Comparison of ENCODE assay signal across 8 mouse cellular contexts in genomic region chr17:9775668-9776151, GRCm38 (mm10).
DNase-seq lines count a peak whose midpoint lies in the region; ATAC-seq lines count a peak whose summit lies in the region.

No protein-coding gene starts in this region.

- no peaks in the 10 kb centered on the region for H3K9me3 ChIP-seq in lung, embryonic 15.5 days
- H3K9me3 ChIP-seq in forebrain, embryonic 12.5 days: no peaks in the 10 kb centered on the region
- H3K9me3 ChIP-seq in hindbrain, embryonic 10.5 days: peaks cover 4% of the 10 kb centered on the region; the same call in 1 of the 2 replicates
- H3K9me3 ChIP-seq in midbrain, embryonic 13.5 days: no peaks in the 10 kb centered on the region

- no peak overlapping the region for H3K4me2 ChIP-seq in lung, embryonic 15.5 days
- H3K4me2 ChIP-seq in forebrain, embryonic 12.5 days: 0 out of 2 replicates have a peak overlapping the region, but pooled peaks have one; percentile 13
- H3K4me2 ChIP-seq in midbrain, embryonic 13.5 days (replicated peaks): no peak overlapping the region

- no peak for DNase-seq in lung, postnatal 36 days
- peak; percentile 69 for DNase-seq in hindbrain, embryonic 10.5 days (ENCODE audit: low spot score)
- DNase-seq in lung, postnatal 10 days: no peak
- no peak for DNase-seq in adrenal gland, adult 18-20 months (ENCODE audit: low spot score in 2 of 2)

- H3K27ac ChIP-seq in lung, embryonic 15.5 days: peak overlapping the region; percentile 49
- H3K27ac ChIP-seq in forebrain, embryonic 12.5 days: peak overlapping the region; percentile 90
- peak overlapping the region; percentile 88 for H3K27ac ChIP-seq in hindbrain, embryonic 10.5 days
- H3K27ac ChIP-seq in midbrain, embryonic 13.5 days: peak overlapping the region; percentile 81

- no peak overlapping the region for H3K9ac ChIP-seq in lung, embryonic 15.5 days
- H3K9ac ChIP-seq in forebrain, embryonic 12.5 days: no peak overlapping the region
- no peak overlapping the region for H3K9ac ChIP-seq in midbrain, embryonic 13.5 days (replicated peaks)

- H3K4me3 ChIP-seq in lung, embryonic 15.5 days: no peak overlapping the region
- no peak overlapping the region for H3K4me3 ChIP-seq in forebrain, embryonic 12.5 days (replicated peaks)
- peak overlapping the region; percentile 16; the same call in 1 of the 2 replicates for H3K4me3 ChIP-seq in hindbrain, embryonic 10.5 days
- no peak overlapping the region for H3K4me3 ChIP-seq in midbrain, embryonic 13.5 days (replicated peaks)

- H3K36me3 ChIP-seq in lung, embryonic 15.5 days: no peaks in the 10 kb centered on the region
- no peaks in the 10 kb centered on the region for H3K36me3 ChIP-seq in forebrain, embryonic 12.5 days (replicated peaks)
- H3K36me3 ChIP-seq in hindbrain, embryonic 10.5 days: no peaks in the 10 kb centered on the region
- H3K36me3 ChIP-seq in midbrain, embryonic 13.5 days: no peaks in the 10 kb centered on the region

- WGBS in lung, embryonic 15.5 days: 36% methylated on average over 9 of the region's 9 CpGs
- WGBS in forebrain, embryonic 12.5 days: 6% methylated on average over 9 of the region's 9 CpGs
- WGBS in hindbrain, embryonic 10.5 days: 25% methylated on average over 9 of the region's 9 CpGs
- WGBS in midbrain, embryonic 13.5 days: 11% methylated on average over 9 of the region's 9 CpGs

- ATAC-seq in lung, embryonic 15.5 days (ENCODE audit: borderline replicate concordance, extremely low read depth, low FRiP score, low TSS enrichment): no peak
- peak; percentile 90 for ATAC-seq in forebrain, embryonic 12.5 days (ENCODE audit: low FRiP score)
- ATAC-seq in midbrain, embryonic 13.5 days: peak; percentile 93
- ATAC-seq in monocyte, adult 5-6 weeks (replicated peaks; ENCODE audit: insufficient number of reproducible peaks, low FRiP score, low TSS enrichment, poor library complexity, severe bottlenecking): no peak

- no peaks in the 10 kb centered on the region for H3K27me3 ChIP-seq in lung, embryonic 15.5 days
- no peaks in the 10 kb centered on the region for H3K27me3 ChIP-seq in forebrain, embryonic 12.5 days
- H3K27me3 ChIP-seq in hindbrain, embryonic 10.5 days (ENCODE audit: insufficient read depth, poor library complexity, severe bottlenecking): no peaks in the 10 kb centered on the region
- no peaks in the 10 kb centered on the region for H3K27me3 ChIP-seq in midbrain, embryonic 13.5 days

- H3K4me1 ChIP-seq in lung, embryonic 15.5 days: peaks cover 11% of the 10 kb centered on the region; the same call in 1 of the 2 replicates
- H3K4me1 ChIP-seq in forebrain, embryonic 12.5 days: peaks cover 34% of the 10 kb centered on the region
- peaks cover 40% of the 10 kb centered on the region for H3K4me1 ChIP-seq in hindbrain, embryonic 10.5 days (replicated peaks)
- peaks cover 31% of the 10 kb centered on the region for H3K4me1 ChIP-seq in midbrain, embryonic 13.5 days (replicated peaks)

Comparison
In these comparisons a context has a peak if more than half of its experiments do, and no peak if none do; other contexts are left out.
1. ATAC-seq: peak in forebrain, embryonic 12.5 days (single experiment) and midbrain, embryonic 13.5 days (single experiment); none in lung, embryonic 15.5 days (single experiment) and monocyte, adult 5-6 weeks (single experiment).
2. Peak in every context shown above with its lines, with median percentiles within 50 percentile points of each other: H3K27ac ChIP-seq.